Mouse (Mus musculus) layer of hippocampus, postnatal 25 days (tissue): ENCODE measurements around the gene Syap1. TPM values are rescaled to one million over a fixed set of nuclear protein-coding genes. Genes with fewer than 3 reads are reported as not detected.
"Not testable (repeated sequence)": the region's sequence is repeated elsewhere in the genome, so short reads cannot be mapped to it uniquely, and the experiment has no call there.

Experiments used
- DNase-seq, 2 experiments: peaks; one replicate each; pipeline ENCODE4 v3.0.0; 2022; ENCODE audit warnings: mixed read lengths in 2 of 2, low spot score in 1 of 2; ENCODE audit errors: extremely low spot score in 1 of 2
- total RNA-seq, 2 experiments: library from RNA; stranded (reverse); gene quantifications; 2 replicates each; pipeline ENCODE4 v1.2.3; 2021

Gene Syap1
- total RNA-seq: 10 to 100 TPM; 30.0 to 30.1 TPM

DNA sequence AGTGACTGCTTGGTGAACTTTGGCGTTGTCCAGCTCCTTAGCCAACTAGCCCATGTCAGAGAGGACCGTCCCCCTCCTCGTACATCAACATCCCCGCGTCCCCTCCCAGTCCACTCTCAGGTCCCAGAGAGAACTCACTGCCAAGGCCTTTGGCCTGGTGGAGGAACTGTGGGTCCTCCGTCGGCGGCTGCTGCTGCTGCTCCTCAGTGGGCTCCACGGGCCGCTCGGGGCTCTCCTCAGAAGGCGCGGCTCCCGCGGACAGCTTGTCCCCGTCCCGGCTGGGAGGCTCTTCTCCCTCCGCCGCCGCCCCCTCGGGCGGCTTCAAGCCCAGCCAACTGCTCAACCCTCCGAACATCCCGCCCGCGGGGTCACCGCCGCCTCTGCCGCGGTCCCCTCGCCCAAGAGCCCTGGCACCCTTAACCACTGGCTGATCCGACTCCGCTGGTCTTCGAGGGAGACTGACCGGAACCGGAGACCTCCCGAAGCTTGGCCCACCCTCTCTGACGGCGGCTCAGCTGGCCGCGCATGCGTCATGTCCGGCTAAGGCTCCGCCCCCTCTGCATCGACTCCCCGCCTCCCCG lies at the start of gene Syap1:
Gene Syap1 (minus strand): TSS at position 517 of the 581 bp plus-strand sequence.
- DNase-seq: peak; percentile 48 to 63

DNA sequence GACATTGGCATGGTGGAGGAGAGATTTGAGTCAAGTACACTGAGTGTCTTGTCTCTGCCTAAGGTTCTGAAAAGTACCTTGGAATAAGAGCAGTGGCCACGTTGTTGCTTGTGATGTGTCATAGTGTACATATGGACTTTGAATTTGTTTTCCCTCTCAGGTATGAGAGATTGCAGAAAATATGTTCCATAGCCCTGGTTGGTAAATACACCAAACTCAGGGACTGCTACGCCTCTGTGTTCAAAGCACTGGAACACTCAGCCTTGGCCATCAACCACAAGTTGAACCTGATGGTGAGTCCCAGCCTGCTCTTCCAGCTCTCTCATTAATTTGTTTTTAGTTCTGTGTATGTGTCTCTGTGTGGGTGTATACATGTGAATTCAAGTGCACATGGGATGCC lies 43.2 kb upstream of the Syap1 start:
- DNase-seq: no peak

DNA sequence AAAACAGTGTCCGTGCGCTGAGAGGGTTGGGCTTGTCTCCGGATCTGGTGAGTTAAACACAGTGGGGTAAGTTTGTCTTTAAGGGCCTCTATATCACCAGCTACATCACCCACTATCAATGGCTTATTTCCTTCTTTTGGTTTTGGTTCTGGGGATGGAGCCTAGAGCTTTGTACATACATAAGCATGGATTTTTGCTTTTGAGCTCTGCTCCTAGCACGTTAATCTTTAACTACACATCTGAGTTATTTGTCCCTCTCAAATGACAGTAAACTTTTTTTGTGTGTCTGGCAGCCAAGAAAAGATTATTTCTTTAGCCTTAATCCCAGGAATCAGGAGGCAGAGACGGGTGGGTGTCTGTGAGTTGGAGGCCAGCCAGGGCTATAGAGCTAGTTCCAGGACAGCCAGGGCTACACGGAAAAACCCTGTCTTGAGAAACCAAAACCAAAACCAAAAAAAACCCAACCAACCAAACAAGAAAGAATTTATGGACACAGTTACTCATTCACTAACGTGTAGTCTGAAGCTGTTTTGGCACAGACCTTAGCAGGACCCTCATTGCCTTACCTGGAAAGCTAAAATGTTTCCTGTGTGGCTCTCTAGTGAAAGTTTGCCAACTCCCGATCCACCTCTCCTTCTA lies 33.4 kb upstream of the Syap1 start:
- no peak for DNase-seq

DNA sequence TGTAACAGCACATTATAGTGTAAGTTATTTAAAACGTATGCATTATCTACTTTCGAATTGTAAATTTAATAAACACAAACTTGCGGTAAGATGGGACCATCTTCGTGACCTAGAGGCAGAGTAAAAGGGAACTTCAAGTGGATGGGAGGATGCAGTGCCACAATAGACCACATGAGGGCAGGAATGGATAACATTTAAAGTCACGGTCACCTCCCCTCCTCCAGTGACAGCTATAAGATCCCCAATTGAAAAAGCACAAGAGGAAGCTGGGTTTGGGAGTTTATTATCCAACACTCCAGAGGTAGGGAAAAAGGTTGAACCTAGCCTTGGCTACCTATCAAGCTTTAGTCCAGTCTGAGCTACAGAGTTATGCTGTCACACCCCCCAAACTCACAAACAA lies 27.4 kb upstream of the Syap1 start:
- DNase-seq: peak; percentile 31 to 72

DNA sequence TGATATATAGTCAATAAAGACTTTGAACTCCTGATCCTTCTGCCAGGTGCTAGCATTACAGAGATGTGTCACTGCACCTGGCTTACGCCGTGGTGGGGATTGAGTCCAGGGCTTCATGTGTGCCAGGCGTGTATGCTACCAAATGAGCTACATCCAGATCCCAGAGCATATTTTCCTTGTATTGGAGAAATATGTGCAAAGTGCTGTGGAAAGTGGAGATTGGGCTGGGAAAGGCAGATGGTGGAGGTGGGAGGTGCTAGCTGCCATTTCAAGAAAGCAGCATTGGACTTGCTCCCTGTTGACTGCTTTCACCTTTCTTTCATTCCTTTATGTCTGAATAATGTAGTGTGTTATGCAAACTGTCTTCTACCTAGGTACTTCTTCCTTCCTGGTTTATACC lies 25.4 kb upstream of the Syap1 start:
- DNase-seq: no peak

DNA sequence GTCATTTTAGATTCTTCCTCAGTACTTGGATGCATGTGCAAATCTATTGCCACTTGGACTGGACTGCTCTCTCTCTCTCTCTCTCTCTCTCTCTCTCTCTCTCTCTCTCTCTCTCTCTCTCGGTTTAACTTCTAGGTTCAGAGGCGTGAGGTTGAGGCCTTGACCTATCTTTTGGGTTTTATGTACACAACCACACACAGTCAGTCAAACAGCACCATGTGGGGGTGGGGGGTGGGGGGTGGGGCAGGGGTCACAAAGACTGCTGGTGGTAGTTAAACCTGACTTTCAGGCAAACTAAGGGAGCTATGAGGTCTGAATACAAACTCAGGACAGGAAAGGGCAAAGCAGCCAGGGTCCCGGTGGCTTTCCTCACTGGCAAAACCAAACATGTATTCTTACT lies 19.3 kb upstream of the Syap1 start:
- DNase-seq: no peak

DNA sequence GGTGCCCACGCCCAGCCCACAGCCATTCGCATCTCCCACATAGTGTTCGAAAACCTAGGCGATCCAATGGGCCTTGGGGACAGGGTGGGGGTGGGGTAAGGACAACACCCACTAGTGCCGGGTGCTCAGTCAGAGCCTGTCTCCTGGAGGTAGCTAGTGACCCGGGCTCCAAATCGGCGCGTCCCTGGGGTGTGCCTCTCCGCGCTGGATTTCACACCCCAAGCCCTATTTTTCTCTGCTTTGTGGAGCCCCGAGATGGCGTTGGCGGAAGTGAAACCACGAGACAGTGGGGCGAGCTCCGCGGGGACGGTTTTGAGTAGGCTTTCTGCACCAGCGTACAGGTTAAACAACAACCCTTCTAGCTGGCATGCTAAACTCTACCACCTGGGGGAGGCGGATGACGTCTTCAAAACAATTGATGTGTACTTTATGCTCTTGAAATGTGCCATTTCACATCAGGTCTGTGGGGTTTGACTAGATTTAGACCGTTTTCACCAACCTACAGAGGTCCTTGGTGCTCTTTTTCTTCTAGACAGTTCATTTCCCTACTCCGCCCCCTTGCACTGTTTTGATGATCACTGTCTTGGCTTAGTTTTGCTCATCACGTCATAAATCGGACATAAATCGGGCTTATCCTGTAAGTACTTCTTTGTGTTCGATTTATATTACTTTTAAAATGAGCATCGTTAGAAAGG lies 13.9 kb upstream of the Syap1 start:
- peak; percentile 24 to 25 for DNase-seq

DNA sequence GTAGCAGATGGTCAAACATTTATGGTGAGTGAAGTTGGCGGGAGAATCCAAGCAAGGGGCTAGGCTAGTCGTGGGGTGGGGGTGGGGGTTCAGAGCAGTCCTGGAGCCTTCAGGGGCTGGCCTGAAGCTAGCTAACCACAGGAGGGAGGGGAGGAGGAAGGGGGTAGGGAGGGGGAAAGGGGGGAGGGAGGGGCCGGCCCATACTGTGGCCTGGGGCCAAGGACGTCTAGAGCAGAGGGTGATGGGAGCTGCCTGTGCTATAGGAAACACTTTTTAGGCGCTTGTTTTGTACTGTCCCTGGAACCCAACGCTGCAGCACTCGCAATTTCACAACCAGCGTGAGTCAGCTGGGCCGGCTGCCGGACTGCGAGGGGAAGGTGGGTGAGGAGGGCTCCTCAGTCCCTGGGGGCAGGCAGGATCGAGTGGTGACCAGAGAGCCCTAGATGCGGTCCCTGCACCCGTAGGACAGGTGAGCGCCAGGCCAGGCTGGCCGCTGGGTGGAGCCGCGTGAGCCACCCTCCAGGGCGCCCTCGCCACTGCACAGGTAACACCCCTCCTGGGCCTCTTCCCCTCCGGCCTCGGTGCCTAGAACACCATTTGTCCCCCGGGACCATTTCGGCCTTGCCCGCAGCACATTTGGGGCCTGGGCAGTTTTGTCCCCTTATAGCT lies 13.3 kb upstream of the Syap1 start:
- peak; percentile 13 to 16 for DNase-seq

DNA sequence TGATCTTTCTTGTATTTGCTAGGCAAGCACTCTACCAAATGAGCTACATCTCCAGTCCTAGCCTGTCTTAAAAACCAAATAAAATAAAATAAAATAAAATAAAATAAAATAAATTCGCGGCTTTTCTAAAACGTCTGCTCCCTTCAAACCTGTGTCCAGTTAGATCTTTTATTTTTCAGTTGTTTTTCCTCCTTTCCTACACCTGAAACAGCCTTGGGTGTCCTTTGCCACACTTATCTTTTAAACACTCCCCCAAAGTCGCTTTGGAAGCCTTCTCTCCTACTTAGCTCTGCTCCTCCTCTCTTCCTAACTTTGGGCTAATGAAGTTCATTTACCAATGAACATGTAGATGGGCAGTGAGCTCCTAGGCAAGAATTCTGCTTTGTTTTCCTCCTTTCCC lies 12.7 kb upstream of the Syap1 start, which contains the start of gene Ctps2:
Gene Ctps2 (plus strand): TSS at position 301 of the 400 bp plus-strand sequence.
- no peak for DNase-seq

DNA sequence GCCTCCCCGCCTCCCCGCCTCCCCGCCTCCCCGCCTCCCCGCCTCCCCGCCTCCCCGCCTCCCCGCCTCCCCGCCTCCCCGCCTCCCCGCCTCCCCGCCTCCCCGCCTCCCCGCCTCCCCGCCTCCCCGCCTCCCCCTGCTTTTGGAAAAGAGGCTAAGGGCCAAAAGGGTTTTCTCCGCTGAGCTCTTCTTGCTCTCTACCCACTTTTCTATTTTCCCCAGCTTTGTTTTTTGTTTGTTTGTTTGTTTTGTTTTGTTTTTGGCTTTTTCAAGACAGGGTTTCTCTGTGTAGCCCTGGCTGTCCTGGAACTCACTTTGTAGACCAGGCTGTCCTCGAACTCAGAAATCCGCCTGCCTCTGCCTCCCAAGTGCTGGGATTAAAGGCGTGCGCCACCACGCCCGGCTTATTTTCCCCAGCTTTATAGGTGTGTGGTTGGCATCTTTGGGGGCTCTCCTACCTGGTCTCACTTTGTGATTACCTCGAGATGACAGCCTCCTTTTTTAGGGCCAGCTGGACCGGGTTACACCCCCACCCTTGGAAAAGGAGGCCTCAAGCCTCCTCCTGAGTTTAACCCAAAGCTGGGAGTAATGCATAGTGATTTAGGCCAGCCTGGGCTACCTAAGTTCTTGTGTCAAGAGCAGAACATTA lies 452 bp upstream of the Syap1 start:
- not testable (repeated sequence) for DNase-seq

DNA sequence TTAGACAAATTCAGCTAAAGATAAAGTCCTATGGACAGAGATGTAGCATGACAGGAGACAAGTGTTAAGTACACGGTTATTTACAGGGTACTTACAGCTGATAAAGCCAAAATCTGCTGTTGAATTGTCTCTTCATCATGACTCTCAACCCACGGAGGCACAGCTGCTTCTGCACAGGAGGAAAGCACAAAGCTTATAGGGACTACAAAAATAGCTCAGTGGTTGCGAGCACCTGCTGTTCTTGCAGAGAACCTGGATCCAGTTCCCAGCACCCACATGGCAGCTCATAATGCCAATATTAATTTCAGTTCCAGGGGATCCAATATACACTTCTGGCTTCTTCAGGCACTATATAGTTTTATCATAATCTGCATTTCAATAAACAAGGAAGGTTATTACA lies 10.0 kb downstream of the Syap1 start:
- no peak for DNase-seq

DNA sequence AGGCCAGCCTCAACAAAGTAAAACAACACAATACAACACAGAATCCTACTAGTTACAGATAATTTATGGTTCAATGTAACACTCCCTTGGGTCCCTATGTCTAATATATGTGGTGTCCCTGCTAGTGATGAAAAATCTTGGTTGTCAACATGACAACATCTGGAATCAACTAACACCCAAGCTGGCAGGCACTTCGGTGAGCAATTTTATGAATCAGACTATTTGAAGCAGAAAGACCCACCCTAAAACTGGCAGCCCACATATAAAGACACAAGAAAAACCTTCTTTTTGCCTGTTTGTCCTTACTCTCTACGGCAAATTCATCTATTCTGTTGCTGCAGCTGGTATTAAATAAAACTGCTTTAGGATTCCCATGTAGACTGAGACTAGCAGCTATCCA lies 14.5 kb downstream of the Syap1 start:
- no peak for DNase-seq

DNA sequence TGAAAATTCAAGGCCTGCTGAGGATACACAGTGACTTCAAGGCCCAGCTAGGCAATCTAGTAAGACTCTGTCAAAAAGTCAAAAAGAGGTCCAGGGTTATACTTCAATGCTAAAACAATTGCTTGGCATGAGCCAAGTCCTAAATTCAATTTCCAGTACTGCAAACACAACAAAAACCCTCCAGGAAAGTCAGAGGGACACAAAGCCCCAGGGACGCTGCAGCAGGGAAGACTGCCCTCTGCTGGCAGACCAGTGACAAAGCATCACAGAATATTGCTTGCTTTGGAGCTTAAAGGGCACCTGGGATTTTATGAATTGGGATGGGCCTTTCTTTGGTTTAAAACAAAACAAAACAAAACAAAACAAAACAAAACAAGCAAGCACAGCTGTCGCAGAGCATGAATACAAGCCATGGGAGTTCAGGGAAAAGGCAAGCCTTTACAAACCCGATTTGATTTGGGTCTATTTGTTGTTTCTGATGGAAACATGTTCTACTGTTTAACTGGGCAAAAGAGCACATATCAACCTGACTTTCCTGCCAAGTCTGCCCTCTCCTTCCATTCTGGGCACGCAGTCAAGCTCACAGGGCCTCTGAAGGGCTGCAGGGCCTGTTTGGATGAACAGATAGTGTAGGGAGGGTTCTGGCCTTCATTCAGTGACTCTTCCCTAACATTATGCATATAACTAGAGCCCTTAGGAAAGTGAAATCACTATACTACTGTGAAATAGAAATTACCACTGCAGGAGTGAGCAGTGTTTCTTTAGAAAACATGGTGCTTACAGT lies 16.3 kb downstream of the Syap1 start:
- DNase-seq: peak in 1 of 2 experiments; percentile 30

DNA sequence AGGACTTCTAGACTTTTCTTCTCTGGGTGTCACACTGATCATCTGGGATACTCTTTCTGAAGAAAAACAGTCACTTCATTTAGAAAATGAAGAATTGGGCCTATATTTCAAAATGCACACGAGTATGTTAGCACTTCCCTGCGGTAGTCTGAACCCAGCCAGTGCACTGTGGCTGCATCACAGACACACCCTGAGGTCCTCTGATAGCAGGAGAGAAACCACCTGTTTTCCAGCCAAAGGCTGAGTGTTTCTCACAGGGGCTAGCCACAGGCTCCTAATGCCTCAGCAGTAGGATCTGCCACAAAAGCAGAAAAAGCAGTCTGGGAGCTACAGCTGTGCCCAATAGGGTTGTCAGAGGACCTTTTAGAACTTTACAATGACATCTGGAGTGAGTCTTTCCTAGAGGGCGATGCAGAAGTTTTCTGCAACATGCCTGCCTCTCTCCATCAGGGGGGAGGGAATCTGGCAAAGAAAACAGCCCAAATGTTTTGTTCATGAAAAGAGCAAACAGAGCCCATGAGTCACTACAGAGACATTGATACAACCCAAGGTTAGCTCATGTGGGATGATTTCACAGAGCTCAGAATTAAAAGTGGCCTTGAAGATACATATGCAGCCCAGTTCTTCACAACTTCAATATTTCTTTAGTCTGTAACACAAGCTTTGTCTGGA lies 19.8 kb downstream of the Syap1 start:
- no peak for DNase-seq

DNA sequence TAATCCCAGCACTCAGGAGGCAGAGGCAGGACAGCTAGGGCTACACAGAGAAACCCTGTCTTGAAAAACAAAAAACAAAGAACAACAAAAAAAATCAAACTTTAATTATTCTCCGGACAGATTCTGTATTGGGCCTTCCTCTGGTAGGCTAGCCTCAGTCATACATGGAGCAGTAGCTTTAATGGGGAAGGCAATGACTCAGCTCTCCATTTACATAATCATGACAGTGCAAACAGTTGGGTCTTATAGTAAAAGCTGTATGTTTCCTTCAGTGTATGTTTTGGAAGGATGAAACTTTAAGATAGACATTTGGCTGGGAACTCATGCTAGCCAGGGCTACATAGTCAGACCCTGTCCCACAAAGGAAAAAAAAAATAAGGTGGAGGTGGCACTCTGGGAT lies 39.6 kb downstream of the Syap1 start:
- no peak for DNase-seq

DNA sequence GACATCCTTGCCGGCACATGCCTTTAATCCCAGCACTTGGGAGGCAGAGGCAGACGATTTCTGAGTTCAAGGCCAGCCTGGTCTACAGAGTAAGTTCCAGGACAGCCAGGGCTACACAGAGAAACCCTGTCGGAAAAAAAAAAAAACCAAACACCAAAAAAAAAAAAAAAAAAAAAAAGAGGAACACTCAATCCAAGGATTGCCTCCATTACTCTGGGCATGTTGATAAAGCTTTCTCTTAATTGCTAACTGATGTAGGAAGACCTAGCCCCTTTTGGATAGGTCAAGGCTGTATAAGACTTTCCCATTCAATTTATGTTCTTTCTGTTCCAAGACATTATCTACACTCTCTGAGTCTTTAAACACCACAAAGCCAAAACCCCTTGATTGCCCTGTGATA lies 42.7 kb downstream of the Syap1 start:
- no peak for DNase-seq

DNA sequence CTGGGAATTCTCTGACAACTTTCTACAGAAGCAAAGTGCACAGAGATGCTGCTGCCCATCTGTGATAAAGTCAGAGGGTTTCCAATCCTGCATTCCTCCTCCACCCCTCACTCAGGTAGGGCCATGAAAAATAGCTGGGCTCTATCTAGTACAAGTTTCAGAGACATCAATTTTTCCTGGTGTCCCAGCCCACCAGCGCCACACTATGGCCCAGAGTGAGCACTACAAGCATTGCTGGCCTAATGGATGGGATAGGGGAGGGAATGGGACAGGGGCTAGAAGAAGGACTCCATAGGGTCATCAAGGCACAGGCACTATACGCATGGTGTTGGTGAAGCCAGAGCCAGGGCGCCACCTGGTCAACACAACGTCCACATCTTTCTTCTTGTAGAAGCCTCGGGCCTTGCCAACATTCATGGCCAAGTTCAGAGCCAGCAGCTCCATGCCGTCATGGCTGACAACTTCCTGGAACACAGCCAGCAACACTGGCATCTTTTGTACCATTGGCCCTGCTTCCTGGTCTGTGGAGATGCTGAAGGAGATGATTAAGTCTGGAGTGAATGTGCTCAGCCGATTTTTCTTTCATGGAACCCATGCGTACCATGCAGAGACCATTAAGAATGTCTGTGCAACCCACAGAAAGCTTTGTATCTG lies 43.7 kb downstream of the Syap1 start:
- DNase-seq: no peak

DNA sequence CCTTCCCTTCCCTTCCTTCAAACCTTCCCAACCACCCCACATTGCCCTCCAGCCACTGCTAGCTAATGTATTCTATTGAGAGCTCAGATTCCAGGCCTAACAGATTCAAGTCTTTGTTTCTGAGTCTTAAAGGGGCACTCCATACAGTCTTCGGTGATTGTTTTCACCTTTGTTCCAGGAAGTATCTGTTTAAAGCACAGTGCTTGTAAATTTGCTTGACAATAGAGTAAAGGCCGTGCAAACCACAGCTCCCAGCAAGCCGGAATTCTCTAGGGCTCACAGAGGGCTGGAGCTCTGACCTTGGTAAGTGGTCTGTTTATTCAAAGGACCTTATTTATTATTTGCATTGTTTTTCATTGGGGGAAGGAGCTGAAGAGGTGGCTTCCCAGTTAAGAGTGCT lies 56.1 kb downstream of the Syap1 start:
- no peak for DNase-seq

DNA sequence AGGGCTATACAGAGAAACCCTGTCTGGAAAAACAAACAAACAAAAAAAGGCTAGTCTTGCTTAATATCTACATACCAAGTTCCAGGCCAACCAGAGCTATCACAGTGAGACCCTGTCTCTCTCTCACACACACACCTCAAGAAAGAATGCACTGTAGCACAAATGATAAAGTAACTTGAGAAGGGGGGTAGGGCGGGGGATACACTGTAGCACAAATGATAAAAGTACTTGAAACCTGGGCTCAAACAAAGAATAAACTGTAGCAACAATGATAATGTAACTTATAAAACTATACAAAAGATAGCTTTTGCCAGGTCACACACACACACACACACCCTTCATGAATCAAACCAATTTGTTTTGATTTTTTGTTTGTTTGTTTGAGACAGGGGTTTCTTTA lies 56.7 kb downstream of the Syap1 start:
- no peak for DNase-seq
